Mouse (Mus musculus) thymus, adult 2 months (tissue): ENCODE results near the gene Inha. TPM values are rescaled to one million over a fixed set of nuclear protein-coding genes. Genes with fewer than 3 reads are reported as not detected.
A peak's percentile ranks its signal among the peaks of the same experiment; 100 is the strongest.

Source experiments
- DNase-seq: peaks from one replicate; pipeline ENCODE4 v3.0.0; 2021
- H3K27ac ChIP-seq: fragments of 200-500 bp; 2 replicates; pipeline ENCODE4 v1.5.1; 2012; ENCODE audit warnings: low read length, control low read depth; ENCODE audit not compliant: control insufficient read depth, insufficient read depth
- H3K27me3 ChIP-seq: fragments of 200-500 bp; 2 replicates; pipeline ENCODE4 v1.6.1; 2012; ENCODE audit warnings: mild to moderate bottlenecking, low read length, moderate library complexity, mixed read lengths; ENCODE audit not compliant: control insufficient read depth, insufficient read depth
- H3K36me3 ChIP-seq: fragments of 200-500 bp; 2 replicates; pipeline ENCODE4 v1.6.1; 2012; ENCODE audit warnings: mild to moderate bottlenecking, low read length, moderate library complexity; ENCODE audit not compliant: control insufficient read depth, insufficient read depth
- H3K4me1 ChIP-seq: fragments of 200-500 bp; replicated peaks from 2 replicates; pipeline ENCODE4 v1.6.1; 2012; ENCODE audit warnings: low read length; ENCODE audit not compliant: control insufficient read depth, insufficient read depth
- H3K4me3 ChIP-seq: fragments of 200-500 bp; 2 replicates; pipeline ENCODE4 v1.5.1; 2012; ENCODE audit warnings: mild to moderate bottlenecking, low read length, control low read depth, moderate library complexity; ENCODE audit not compliant: control insufficient read depth, insufficient read depth
- CTCF ChIP-seq: fragments of 200-500 bp; IDR thresholded peaks from 2 replicates; pipeline ENCODE4 v1.5.1; 2012; ENCODE audit warnings: mild to moderate bottlenecking, control low read depth, low read length, moderate library complexity, borderline replicate concordance; ENCODE audit not compliant: control insufficient read depth, poor library complexity, insufficient read depth; ENCODE audit errors: extremely low read depth
- POLR2A ChIP-seq: fragments of 200-500 bp; IDR thresholded peaks from 2 replicates; pipeline ENCODE4 v1.6.1; 2012; ENCODE audit warnings: mild to moderate bottlenecking, low read length, control low read depth, moderate library complexity; ENCODE audit not compliant: control insufficient read depth, poor library complexity, insufficient read depth; ENCODE audit errors: extremely low read depth
- WGBS: fragments of 180-500 bp; shearing (Covaris S2); methylation state at CpG from one replicate; pipeline ENCODE4 v1.1.7; 2018; 5-methylcytosine and 5-hydroxymethylcytosine counted together
- polyA plus RNA-seq: library from polyadenylated mRNA; depleted of rRNA; stranded (reverse); fragments of >200 nt; gene quantifications from 2 replicates; pipeline ENCODE4 v1.2.3, GENCODE M21; 2012

The Inha gene
- polyA plus RNA-seq, 1 experiment, result 19.9 TPM

DNA sequence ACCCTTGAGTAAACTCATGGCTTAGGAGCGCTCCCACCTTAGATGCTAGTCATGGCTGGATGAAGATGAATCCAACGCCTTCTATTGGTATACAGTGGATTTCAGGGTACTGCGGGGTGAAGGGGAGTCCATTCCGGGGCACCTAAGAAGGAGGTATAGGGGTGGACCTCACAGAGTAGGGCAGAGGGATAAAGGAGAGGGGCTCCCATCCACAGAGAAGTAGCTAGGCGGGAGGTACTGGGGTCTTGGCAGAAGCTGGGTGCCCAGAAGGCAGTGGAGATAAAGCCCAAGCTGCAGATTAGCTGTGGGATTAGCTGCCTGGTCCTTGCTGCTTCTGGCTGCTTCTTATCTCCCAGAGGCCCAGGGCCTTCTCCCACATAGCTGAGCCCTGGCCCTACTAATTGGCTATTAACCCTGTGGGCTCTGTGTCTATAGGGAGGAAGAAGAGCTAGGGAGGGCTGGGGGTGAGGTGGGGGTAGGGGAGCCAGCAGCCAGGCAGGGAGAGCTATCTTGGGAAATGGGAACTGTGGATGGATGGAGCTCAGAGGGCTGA, 43.1 kb upstream of the Inha start:
- Histone ChIP-seq H3K36me3 (no peaks in the 10 kb centered on the region), H3K4me1 (no peaks in the 10 kb centered on the region)
- WGBS, result 93% methylated on average over 5 of the region's 5 CpGs

DNA sequence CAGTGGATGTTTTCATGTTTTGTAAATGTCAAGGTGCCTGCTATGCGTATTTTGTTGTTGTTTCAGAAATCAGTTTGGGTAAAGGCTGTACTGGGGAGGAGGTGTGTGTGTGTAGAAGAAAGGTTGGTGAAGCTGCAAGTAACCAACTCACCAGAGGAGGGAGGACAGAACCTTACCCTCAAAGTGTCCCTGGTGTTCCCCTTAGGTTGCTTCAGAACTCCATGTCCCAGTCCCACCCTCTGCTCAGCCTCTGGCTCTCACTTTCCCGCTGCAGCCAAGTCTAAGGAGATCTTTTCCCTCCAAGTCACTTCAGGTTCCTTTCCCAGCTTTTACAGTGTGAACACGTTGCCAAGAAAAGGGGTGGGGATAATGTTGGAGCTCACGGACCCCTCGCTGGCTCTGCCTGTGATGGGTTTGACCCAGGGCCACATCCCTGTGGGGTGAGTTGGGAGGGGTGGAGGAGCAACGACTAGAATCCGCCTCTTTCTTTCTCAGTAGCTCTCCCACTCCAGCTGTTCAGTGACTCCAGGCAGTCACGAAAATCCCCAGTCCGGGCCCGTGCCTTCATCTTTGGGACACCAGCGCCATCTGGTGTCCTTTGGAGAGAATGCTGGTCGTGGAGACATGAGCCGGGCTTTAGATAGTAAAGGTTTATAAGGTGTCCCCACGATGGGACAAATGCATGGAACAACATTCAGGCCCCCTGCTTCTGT, 39.5 kb upstream of the Inha start:
- Histone ChIP-seq H3K4me1 (no peaks in the 10 kb centered on the region), H3K27ac (no peak overlapping the region), H3K4me3 (no peak overlapping the region), H3K36me3 (no peaks in the 10 kb centered on the region), H3K27me3 (no peaks in the 10 kb centered on the region)
- WGBS, result 13% methylated on average over 14 of the region's 14 CpGs
- DNase-seq, result peak; percentile 57
- no peak for TF ChIP-seq POLR2A
- TF ChIP-seq CTCF, result peak; percentile 87

More for the DNA sequence above, 43.1 kb upstream of the Inha start:
- Histone ChIP-seq H3K27me3 (no peaks in the 10 kb centered on the region; the same call in 1 of the 2 replicates), H3K4me3 (no peak overlapping the region), H3K27ac (no peak overlapping the region)
- no peak for DNase-seq
- TF ChIP-seq CTCF (no peak), POLR2A (no peak)

GRCm38 (mm10) chr1:75469287-75469825, 37.5 kb upstream of the Inha start:
- no peaks in the 10 kb centered on the region for H3K27me3 ChIP-seq
- no peaks in the 10 kb centered on the region for H3K36me3 ChIP-seq
- no peaks in the 10 kb centered on the region for H3K4me1 ChIP-seq
- no peak for DNase-seq
- 83% methylated on average over 17 of the region's 17 CpGs for WGBS
- TF ChIP-seq CTCF (no peak), POLR2A (no peak)
- H3K4me3 ChIP-seq, result no peak overlapping the region
- no peak overlapping the region for H3K27ac ChIP-seq

DNA sequence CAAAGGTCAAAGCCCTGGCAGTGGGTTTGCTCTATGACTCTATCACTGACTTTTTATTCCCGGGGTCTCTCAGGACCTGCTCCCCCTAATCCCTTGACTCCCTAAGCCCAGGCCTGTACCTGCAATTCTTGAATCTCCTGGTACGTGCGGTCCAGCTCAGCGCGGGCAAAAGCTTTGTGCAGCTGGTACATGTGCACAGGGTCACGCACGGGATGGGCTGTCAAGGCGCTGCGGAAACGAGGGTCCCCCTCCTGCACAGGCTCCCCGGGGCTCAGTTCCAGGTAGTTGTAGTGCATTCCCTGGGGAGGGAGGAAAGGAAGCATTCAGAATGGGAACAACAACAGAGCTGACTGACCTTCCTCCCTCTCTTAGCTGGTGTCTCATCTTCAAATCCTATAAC, 30.4 kb upstream of the Inha start:
- Histone ChIP-seq H3K27ac (no peak overlapping the region), H3K36me3 (no peaks in the 10 kb centered on the region), H3K27me3 (no peaks in the 10 kb centered on the region; the same call in 1 of the 2 replicates), H3K4me3 (no peak overlapping the region), H3K4me1 (peaks cover 9% of the 10 kb centered on the region)
- 97% methylated on average over 11 of the region's 11 CpGs for WGBS
- TF ChIP-seq POLR2A (no peak), CTCF (no peak)
- no peak for DNase-seq

- Histone ChIP-seq H3K4me1 (peaks cover 9% of the 10 kb centered on the region), H3K36me3 (no peaks in the 10 kb centered on the region), H3K27me3 (no peaks in the 10 kb centered on the region; the same call in 1 of the 2 replicates), H3K4me3 (no peak overlapping the region), H3K27ac (no peak overlapping the region)
- peak; percentile 81 for DNase-seq
- TF ChIP-seq POLR2A (no peak), CTCF (peak; percentile 97)
- 11% methylated on average over 35 of the region's 35 CpGs for WGBS
Observed at GRCm38 (mm10) chr1:75477264-75477965, 29.5 kb upstream of the Inha start.

- Histone ChIP-seq H3K27me3 (no peaks in the 10 kb centered on the region; the same call in 1 of the 2 replicates), H3K36me3 (no peaks in the 10 kb centered on the region), H3K4me1 (peaks cover 9% of the 10 kb centered on the region), H3K27ac (no peak overlapping the region), H3K4me3 (no peak overlapping the region)
- DNase-seq, result no peak
- TF ChIP-seq CTCF (no peak), POLR2A (no peak)
- 46% methylated on average over 3 of the region's 3 CpGs for WGBS
Observed at GRCm38 (mm10) chr1:75477966-75478290, 28.9 kb upstream of the Inha start.
